Mouse (Mus musculus) embryonic facial prominence, embryonic 14.5 days (tissue): Measurements from ENCODE around the gene Jade1. TPM values are rescaled to one million over a fixed set of nuclear protein-coding genes. Genes with fewer than 3 reads are reported as not detected.

Source experiments
- ATAC-seq: fragments of 200-750 bp; cut with Nextera tagmentation; 2 replicates; pipeline ENCODE4 v1.8.0; 2017; ENCODE audit warnings: low read depth, moderate number of reproducible peaks, moderate TSS enrichment
- DNase-seq: peaks from one replicate; pipeline ENCODE4 v3.0.0-alpha.2; 2015; ENCODE audit warnings: low spot score
- H3K27ac ChIP-seq: fragments of 300-500 bp; sonication (generic); replicated peaks from 2 replicates; pipeline ENCODE4 v1.5.1; 2014; ENCODE audit warnings: low read depth, mild to moderate bottlenecking, low read length, moderate library complexity
- H3K27me3 ChIP-seq: fragments of 300-500 bp; sonication (generic); replicated peaks from 2 replicates; pipeline ENCODE4 v1.6.1; 2014; ENCODE audit warnings: low read length; ENCODE audit not compliant: control insufficient read depth, insufficient read depth
- H3K36me3 ChIP-seq: fragments of 300-500 bp; sonication (generic); 2 replicates; pipeline ENCODE4 v1.6.1; 2014; ENCODE audit warnings: low read length, mixed read lengths; ENCODE audit not compliant: control insufficient read depth, insufficient read depth
- H3K4me1 ChIP-seq: fragments of 300-500 bp; sonication (generic); 2 replicates; pipeline ENCODE4 v1.6.1; 2014; ENCODE audit warnings: antibody characterized with exemption, low read length; ENCODE audit not compliant: control insufficient read depth, insufficient read depth
- H3K4me2 ChIP-seq: fragments of 300-500 bp; sonication (generic); 2 replicates; pipeline ENCODE4 v1.6.1; 2014; ENCODE audit warnings: low read depth, mild to moderate bottlenecking, low read length, moderate library complexity, mixed read lengths
- H3K4me3 ChIP-seq: fragments of 300-500 bp; sonication (generic); 2 replicates; pipeline ENCODE4 v1.5.1; 2014; ENCODE audit warnings: low read depth, mild to moderate bottlenecking, low read length
- H3K9ac ChIP-seq: fragments of 300-500 bp; sonication (generic); 2 replicates; pipeline ENCODE4 v1.6.1; 2014; ENCODE audit warnings: low read depth, mild to moderate bottlenecking, low read length, moderate library complexity, mixed read lengths
- H3K9me3 ChIP-seq: fragments of 300-500 bp; sonication (generic); 2 replicates; pipeline ENCODE4 v1.6.1; 2016; ENCODE audit warnings: low read length; ENCODE audit not compliant: control insufficient read depth
- WGBS: fragments of 180-500 bp; shearing (Covaris S2); extraction: QIAGEN DNeasy Blood & Tissue Kit; methylation state at CpG from one replicate; pipeline ENCODE4 v1.1.7; 2014; 5-methylcytosine and 5-hydroxymethylcytosine counted together
- polyA plus RNA-seq: library from polyadenylated mRNA; unstranded; fragments of >200 nt; fragmentation: Nextera tagmentation; extraction: Ambion mirVana; gene quantifications from 2 replicates; pipeline ENCODE4 v1.2.1, GENCODE M21; 2014

Gene Jade1
- polyA plus RNA-seq, 1 experiment from 2014 or later = 16.1 TPM

DNA sequence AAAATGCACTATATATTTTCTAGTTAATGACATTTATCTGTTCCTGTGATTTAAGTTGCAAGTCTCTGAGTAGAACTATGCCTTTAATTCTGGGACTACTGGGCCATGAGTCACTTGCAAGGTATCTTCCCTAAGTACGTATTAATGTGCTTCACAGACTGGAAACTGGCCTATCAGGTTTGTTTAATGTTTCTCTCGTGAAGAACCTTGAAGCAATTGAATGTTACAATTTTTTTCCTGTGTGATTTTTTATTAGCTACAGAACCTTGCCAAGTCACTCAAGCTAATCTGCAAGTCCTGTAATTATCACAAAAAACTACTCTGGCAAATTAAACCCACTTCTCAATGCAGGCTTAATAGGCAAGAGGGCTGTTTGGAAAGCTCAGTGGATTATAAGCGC lies 33.8 kb upstream of the Jade1 start:
- ATAC-seq (peak; percentile 18; the same call in 1 of the 2 replicates), DNase-seq (peak; percentile 70)
- WGBS = 56% methylated on average over 3 of the region's 3 CpGs
- no peak overlapping the region for H3K27ac ChIP-seq
- no peak overlapping the region for H3K9ac ChIP-seq
- H3K4me1 ChIP-seq = no peaks in the 10 kb centered on the region
- no peaks in the 10 kb centered on the region for H3K36me3 ChIP-seq
- no peaks in the 10 kb centered on the region for H3K9me3 ChIP-seq
- H3K4me2 ChIP-seq = no peak overlapping the region
- H3K27me3 ChIP-seq = no peaks in the 10 kb centered on the region
- H3K4me3 ChIP-seq = no peak overlapping the region

DNA sequence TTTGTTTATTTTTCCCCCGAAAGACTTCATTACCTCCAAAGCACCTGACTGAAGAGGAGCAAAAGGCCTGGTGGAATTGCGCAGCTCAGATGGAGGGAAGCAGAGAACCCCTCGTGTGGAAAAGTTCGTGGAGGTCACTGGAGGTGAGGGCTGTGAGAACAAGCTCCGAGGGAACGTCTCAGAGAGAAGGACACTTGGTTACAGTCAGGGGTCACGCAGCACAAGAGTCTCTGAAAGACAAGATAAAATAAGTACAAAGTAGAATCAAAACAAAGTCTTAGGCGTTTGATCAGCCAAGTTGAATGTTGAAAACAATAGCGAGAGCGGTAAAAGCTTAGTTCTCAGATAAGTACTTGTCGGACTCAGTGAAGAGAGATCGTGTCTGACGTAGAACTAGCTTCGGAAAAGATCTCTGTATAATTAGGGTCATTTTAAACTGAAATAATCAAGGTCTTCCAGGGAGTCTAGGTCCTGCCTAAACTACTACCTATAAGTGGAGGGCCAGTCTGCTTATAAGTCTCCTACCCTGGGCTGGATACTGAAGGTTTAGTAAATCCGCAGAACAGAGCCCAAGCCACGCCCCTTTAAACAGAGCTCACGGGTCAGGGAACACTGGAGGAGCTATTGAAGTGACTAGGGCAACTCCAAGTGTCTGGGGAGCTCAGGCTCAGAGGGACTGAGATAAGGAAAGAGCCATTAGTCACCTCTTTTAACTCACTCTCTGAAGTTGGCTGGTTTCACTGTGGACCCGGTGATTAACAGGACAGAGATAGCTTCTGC lies 33.1 kb upstream of the Jade1 start:
- Histone ChIP-seq H3K9me3 (no peaks in the 10 kb centered on the region), H3K4me3 (no peak overlapping the region), H3K4me1 (no peaks in the 10 kb centered on the region), H3K9ac (no peak overlapping the region), H3K36me3 (no peaks in the 10 kb centered on the region), H3K27ac (no peak overlapping the region), H3K4me2 (no peak overlapping the region), H3K27me3 (no peaks in the 10 kb centered on the region)
- WGBS = 45% methylated on average over 18 of the region's 18 CpGs
- ATAC-seq (peak; percentile 47; the same call in 1 of the 2 replicates), DNase-seq (peak; percentile 45)

DNA sequence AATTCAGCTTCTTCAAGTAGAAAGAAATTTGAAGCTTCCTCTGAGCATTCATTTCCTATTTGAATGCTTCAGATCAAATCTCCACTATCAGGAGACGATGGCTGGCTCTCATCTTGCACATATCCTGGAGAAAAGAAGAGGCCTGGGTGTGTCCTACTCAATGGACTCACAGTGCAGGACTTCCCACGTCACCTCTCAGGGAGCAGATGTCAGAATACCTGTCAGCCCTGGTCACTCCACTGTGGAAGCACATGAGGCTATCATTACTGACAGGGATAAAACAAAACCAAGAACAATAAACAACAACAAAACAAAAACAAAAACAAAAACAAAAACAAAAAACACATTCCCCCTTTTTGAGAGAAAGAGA lies 32.5 kb upstream of the Jade1 start:
- Histone ChIP-seq H3K4me3 (no peak overlapping the region), H3K4me1 (no peaks in the 10 kb centered on the region), H3K27ac (no peak overlapping the region), H3K36me3 (no peaks in the 10 kb centered on the region), H3K4me2 (no peak overlapping the region), H3K27me3 (no peaks in the 10 kb centered on the region), H3K9ac (no peak overlapping the region), H3K9me3 (no peaks in the 10 kb centered on the region)
- WGBS = 47% methylated on average over 2 of the region's 2 CpGs
- no peak for DNase-seq
- no peak for ATAC-seq

DNA sequence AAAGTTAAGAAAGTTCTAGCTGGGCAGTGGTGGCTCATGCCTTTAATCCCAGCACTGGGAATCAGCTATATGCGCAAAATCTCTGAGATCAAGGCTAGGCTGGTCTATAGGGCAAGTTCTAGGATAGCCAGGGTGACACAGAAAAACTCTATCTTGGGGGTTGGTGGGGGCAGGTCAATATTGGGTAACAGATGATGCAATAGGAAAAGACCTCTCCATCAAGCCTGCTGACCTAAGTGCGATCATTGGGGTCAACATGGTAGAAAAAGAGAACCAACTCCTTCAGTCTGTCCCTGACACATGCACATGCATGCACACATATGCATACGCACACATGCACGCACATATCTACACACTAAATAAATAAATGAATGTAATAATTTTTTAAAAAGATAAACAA lies 32.1 kb upstream of the Jade1 start:
- no peak overlapping the region for H3K9ac ChIP-seq
- no peak for DNase-seq
- no peak overlapping the region for H3K4me3 ChIP-seq
- H3K36me3 ChIP-seq = no peaks in the 10 kb centered on the region
- no peak overlapping the region for H3K4me2 ChIP-seq
- H3K27me3 ChIP-seq = no peaks in the 10 kb centered on the region
- no peaks in the 10 kb centered on the region for H3K9me3 ChIP-seq
- no peak for ATAC-seq
- WGBS = 98% methylated on average over 4 of the region's 4 CpGs
- H3K27ac ChIP-seq = no peak overlapping the region
- H3K4me1 ChIP-seq = no peaks in the 10 kb centered on the region

DNA sequence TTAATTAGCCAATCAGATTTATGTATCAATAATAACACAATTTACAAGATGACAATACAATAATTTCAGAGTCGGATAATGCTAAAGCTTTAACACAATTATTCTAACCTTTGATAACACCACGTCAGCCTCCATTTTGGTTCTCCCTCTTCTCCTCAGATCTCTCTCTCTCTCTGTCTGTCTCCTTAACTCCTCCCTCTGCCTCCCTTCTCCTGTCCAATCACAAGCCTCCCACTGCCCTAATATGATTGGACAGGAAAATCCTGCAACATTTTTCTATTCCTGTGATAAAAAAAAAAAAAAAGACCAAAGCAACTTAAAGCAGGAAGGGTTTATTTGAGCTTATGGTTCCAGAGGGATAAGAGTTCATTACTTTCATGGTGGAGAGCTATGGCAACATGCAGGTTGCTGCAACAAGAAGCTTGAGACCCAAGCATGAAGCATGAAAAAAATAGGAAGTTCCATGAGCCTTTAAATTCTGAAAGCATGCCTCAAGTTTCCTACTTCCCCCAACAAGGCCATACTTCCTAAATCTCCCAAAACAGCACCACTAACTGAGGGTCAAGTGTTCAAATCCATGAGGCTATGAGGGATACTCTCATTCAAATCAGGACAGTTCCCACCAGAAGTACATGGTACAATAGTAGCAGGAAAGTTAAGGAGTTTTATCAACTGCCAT lies 27.1 kb upstream of the Jade1 start:
- no peak overlapping the region for H3K4me3 ChIP-seq
- DNase-seq (no peak), ATAC-seq (no peak)
- no peaks in the 10 kb centered on the region for H3K36me3 ChIP-seq
- H3K27ac ChIP-seq = no peak overlapping the region
- no peaks in the 10 kb centered on the region for H3K4me1 ChIP-seq
- no peaks in the 10 kb centered on the region for H3K9me3 ChIP-seq
- H3K9ac ChIP-seq = no peak overlapping the region
- H3K27me3 ChIP-seq = no peaks in the 10 kb centered on the region
- 98% methylated on average over 2 of the region's 2 CpGs for WGBS
- no peak overlapping the region for H3K4me2 ChIP-seq

DNA sequence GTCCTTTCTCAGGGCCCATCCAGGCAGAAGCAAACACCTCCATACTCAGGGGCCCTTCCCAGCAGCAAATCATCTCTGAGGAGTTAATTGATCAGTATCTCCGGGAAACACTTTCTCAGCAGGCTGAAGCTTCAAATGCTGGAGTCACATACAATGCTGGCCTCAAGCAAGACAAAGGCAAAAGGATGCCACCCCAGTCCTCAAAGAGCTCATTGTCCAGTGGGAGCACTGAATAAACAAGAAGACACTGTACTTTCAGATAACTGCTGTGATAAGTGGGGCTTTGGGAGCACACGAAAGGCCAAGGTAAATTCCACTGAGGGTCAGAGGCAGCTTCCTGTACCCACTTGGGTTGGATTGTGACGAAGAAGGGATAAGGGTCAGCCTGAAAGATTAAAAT lies 25.4 kb upstream of the Jade1 start:
- H3K9me3 ChIP-seq = no peaks in the 10 kb centered on the region
- H3K27ac ChIP-seq = no peak overlapping the region
- no peaks in the 10 kb centered on the region for H3K4me1 ChIP-seq
- H3K4me2 ChIP-seq = no peak overlapping the region
- H3K27me3 ChIP-seq = no peaks in the 10 kb centered on the region
- DNase-seq (no peak), ATAC-seq (no peak)
- H3K36me3 ChIP-seq = no peaks in the 10 kb centered on the region
- WGBS = 46% methylated on average over 3 of the region's 3 CpGs
- no peak overlapping the region for H3K4me3 ChIP-seq
- H3K9ac ChIP-seq = no peak overlapping the region

DNA sequence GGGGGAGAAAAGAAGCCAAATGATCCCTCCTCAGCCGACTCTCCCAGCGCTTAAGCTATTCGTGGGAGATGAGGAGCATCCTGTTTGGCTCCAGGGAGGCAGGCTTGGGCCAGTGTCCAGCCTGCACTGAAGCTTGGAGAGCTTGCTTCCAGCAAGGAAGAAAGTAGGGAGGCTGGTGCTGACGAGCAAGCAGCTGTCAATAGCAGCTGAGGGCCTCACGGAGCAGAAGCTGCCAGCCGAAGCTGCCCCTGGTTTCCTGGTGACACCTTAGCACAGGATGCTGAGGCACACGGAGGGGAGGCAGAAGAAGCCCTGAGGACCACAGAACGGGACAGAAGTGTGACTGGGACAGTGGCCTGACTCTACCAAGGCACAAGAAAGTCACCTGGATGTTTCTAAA lies 24.0 kb upstream of the Jade1 start:
- DNase-seq (no peak), ATAC-seq (no peak)
- no peak overlapping the region for H3K4me2 ChIP-seq
- no peak overlapping the region for H3K27ac ChIP-seq
- H3K9me3 ChIP-seq = no peaks in the 10 kb centered on the region
- H3K4me3 ChIP-seq = no peak overlapping the region
- H3K9ac ChIP-seq = no peak overlapping the region
- H3K27me3 ChIP-seq = no peaks in the 10 kb centered on the region
- 28% methylated on average over 8 of the region's 8 CpGs for WGBS
- H3K4me1 ChIP-seq = no peaks in the 10 kb centered on the region
- H3K36me3 ChIP-seq = no peaks in the 10 kb centered on the region

DNA sequence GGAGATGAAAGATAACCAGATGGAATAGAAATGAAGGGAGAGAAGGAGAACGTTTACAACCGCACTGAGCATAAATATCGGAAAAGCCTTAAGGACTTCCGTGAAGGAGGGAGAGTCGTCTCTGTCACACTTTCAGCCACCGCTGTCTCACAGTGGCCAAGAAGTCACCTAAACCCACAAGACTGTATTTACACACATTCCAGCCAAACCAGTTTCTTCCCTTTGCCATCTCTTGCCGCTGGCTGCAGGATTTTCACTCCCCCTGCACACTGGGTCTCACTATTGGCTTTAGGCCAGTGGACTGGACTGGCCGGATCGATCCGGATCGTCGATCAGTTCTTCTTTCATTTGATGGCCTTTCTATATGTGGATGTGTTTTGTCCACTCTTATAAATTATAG lies 23.4 kb upstream of the Jade1 start:
- H3K4me1 ChIP-seq = no peaks in the 10 kb centered on the region
- ATAC-seq = no peak

DNA sequence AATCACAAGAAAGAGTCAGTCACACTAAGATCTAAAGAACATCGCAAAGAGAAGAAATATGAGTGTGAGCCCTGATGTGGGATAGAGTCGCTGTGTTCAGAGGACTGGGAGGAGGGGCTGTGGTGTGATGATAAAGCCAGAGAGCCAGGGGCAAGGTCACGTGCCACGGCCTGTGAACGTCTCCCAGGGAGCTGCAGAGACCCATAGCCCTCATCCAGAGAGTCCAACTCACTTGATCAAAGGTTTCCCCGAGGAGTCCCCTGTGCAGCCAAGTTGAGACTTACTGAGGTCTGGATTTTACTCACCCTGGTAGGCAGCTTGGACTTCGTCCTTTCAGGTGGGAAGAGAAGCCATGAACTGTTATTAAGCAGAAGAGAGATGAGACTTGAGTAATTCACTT lies 21.9 kb upstream of the Jade1 start:
- Histone ChIP-seq H3K27me3 (no peaks in the 10 kb centered on the region), H3K36me3 (no peaks in the 10 kb centered on the region), H3K9ac (no peak overlapping the region), H3K9me3 (no peaks in the 10 kb centered on the region), H3K4me2 (no peak overlapping the region), H3K4me3 (no peak overlapping the region), H3K4me1 (no peaks in the 10 kb centered on the region), H3K27ac (no peak overlapping the region)
- no peak for ATAC-seq
- DNase-seq = no peak
- 64% methylated on average over 7 of the region's 7 CpGs for WGBS

More for the DNA sequence above, 23.4 kb upstream of the Jade1 start:
- Histone ChIP-seq H3K4me3 (no peak overlapping the region), H3K27me3 (no peaks in the 10 kb centered on the region), H3K36me3 (no peaks in the 10 kb centered on the region), H3K27ac (no peak overlapping the region), H3K9ac (no peak overlapping the region), H3K4me2 (no peak overlapping the region), H3K9me3 (no peaks in the 10 kb centered on the region)
- DNase-seq = no peak
- 67% methylated on average over 12 of the region's 12 CpGs for WGBS
